In genomic region chr5:146440273-146440672, GRCm38 (mm10) we compare ENCODE assay signal across 25 mouse cellular contexts. TPM values are rescaled to one million over a fixed set of nuclear protein-coding genes. Genes with fewer than 3 reads are reported as not detected.
DNase-seq lines count a peak whose midpoint lies in the region; TF ChIP-seq lines count a peak whose summit lies in the region.
"Had no signal": no experiment of that assay in that cellular context is flagged by ENCODE, and none has a peak within 500 bp of the region (broad histone marks: within the 10 kb centered on the region; RNA-seq: fewer than 3 reads in every experiment).

No protein-coding gene starts in this region.

- no peak overlapping the region for H3K9ac ChIP-seq in ES-E14 (ENCODE audit: insufficient read depth, low read depth, low read length, poor library complexity, severe bottlenecking)
- H3K9ac ChIP-seq: embryonic facial prominence, embryonic 15.5 days; hindbrain, embryonic 15.5 days; limb, embryonic 13.5 days; liver, embryonic 13.5 days had no signal

- DNase-seq in layer of hippocampus, adult 2 months (ENCODE audit: low spot score in 2 of 2): no peak
- no peak for DNase-seq in layer of hippocampus, postnatal 10 days (ENCODE audit: low spot score in 2 of 2)
- peak; percentile 30 for DNase-seq in retina, postnatal 1 day
- DNase-seq in retina, embryonic 14.5 days (ENCODE audit: low spot score): no peak
- peak; percentile 22 for DNase-seq in ES-E14 (ENCODE audit: low read depth, low spot score)
- peak; percentile 0 for DNase-seq in induced T-regulatory cell, adult 2 months (ENCODE audit: low read depth)
- DNase-seq in left cerebral cortex, postnatal 14 days (ENCODE audit: low spot score in 2 of 2): no peak
- DNase-seq: adrenal gland, postnatal 25 days; cerebellum, adult 18-20 months; cerebellum, postnatal 36 days; heart, postnatal 10 days; kidney, adult 18-20 months; kidney, postnatal 14 days; liver, embryonic 13.5 days; right cerebral cortex, adult 18-20 months; thymus, adult 18-20 months; thymus, postnatal 4 days had no signal

- H3K36me3 ChIP-seq in ES-E14 (ENCODE audit: control insufficient read depth, insufficient read depth, low read length, poor library complexity, severe bottlenecking): peaks cover 12% of the 10 kb centered on the region
- H3K36me3 ChIP-seq: embryonic facial prominence, embryonic 15.5 days; liver, embryonic 13.5 days had no signal

- no peak overlapping the region for H3K4me3 ChIP-seq in layer of hippocampus, adult 2 months
- H3K4me3 ChIP-seq in ES-E14 (ENCODE audit: insufficient read depth in 1 of 2, low read depth in 1 of 2, low read length in 2 of 2, poor library complexity in 1 of 2, severe bottlenecking in 1 of 2): no peak overlapping the region
- H3K4me3 ChIP-seq: embryonic facial prominence, embryonic 15.5 days; hindbrain, embryonic 15.5 days; limb, embryonic 13.5 days; liver, embryonic 13.5 days had no signal

- intact Hi-C loops in left cerebral cortex, postnatal 14 days (cut with DNase I): no loop called here

- H3K9me3 ChIP-seq in ES-E14 (ENCODE audit: control insufficient read depth, insufficient read depth, low read depth, low read length): no peaks in the 10 kb centered on the region
- H3K9me3 ChIP-seq: embryonic facial prominence, embryonic 15.5 days; hindbrain, embryonic 15.5 days; limb, embryonic 13.5 days had no signal

- in situ Hi-C loops in ES-E14 (cut with MboI; ENCODE audit: low sequenced_read_pairs in 2 of 2, unreplicated experiment in 2 of 2): no loop called here

- no peaks in the 10 kb centered on the region; a peak in 1 of 4 replicates for H3K4me1 ChIP-seq in ES-E14 (ENCODE audit: control insufficient read depth in 2 of 2, insufficient read depth in 2 of 2, low read length in 2 of 2, poor library complexity in 1 of 2)
- H3K4me1 ChIP-seq: embryonic facial prominence, embryonic 15.5 days; hindbrain, embryonic 15.5 days; limb, embryonic 13.5 days; liver, embryonic 13.5 days had no signal

- peak; percentile 70 for TF ChIP-seq CTCF in layer of hippocampus, adult 2 months (conservative IDR thresholded peaks at IDR 0.05)

- no peak overlapping the region for H3K27ac ChIP-seq in layer of hippocampus, adult 2 months
- H3K27ac ChIP-seq in ES-E14 (ENCODE audit: insufficient read depth, low read depth, low read length, poor library complexity, severe bottlenecking): no peak overlapping the region
- H3K27ac ChIP-seq: hindbrain, embryonic 15.5 days; limb, embryonic 13.5 days; liver, embryonic 13.5 days had no signal

TF ChIP-seq in ES-E14, 5 proteins besides CTCF, POLR2A, EP300 and RAD21:
- TF ChIP-seq ZC3H11A (IDR thresholded peaks at IDR 0.05; ENCODE audit: borderline replicate concordance, low read depth, low read length): 0 out of 2 replicates have a peak, but pooled peaks have one; percentile 13
- no peak for TF ChIP-seq MAFK (IDR thresholded peaks at IDR 0.05; ENCODE audit: insufficient read depth, low read depth, low read length)
TF ChIP-seq in ES-E14: peak in this region for 1.

RNA-seq across cellular contexts. Expression of gene Gm6408, which starts 41.5 kb away (rescaled TPM):
- total RNA-seq in layer of hippocampus, adult 2 months (2021): not detected
- not detected for total RNA-seq in layer of hippocampus, postnatal 10 days (2021)
- not detected in 2 replicates for total RNA-seq in ES-E14 (2012; rRNA removed)
- not detected for total RNA-seq in left cerebral cortex, postnatal 14 days (2021)
- total RNA-seq: adrenal gland, postnatal 25 days; gastrocnemius, adult 18-20 months; granulocyte monocyte progenitor cell, adult 5-6 weeks; heart, postnatal 10 days; layer of hippocampus, adult 8-10 months; megakaryocyte-erythroid progenitor cell, adult 5-6 weeks; monocyte, adult 5-6 weeks had no signal

RNA-seq across cellular contexts. Expression of gene Gm6370, which starts 50.9 kb away (rescaled TPM):
- total RNA-seq in layer of hippocampus, adult 2 months (2021): not detected
- not detected for total RNA-seq in layer of hippocampus, postnatal 10 days (2021)
- total RNA-seq in ES-E14 (2012; rRNA removed): not detected in 2 replicates
- not detected for total RNA-seq in left cerebral cortex, postnatal 14 days (2021)
- total RNA-seq: adrenal gland, postnatal 25 days; gastrocnemius, adult 18-20 months; granulocyte monocyte progenitor cell, adult 5-6 weeks; heart, postnatal 10 days; layer of hippocampus, adult 8-10 months; megakaryocyte-erythroid progenitor cell, adult 5-6 weeks; monocyte, adult 5-6 weeks had no signal

RNA-seq across cellular contexts. Expression of gene Wasf3, which starts 55.5 kb away (rescaled TPM):
- total RNA-seq in layer of hippocampus, adult 2 months (2021): 100 to 1,000 TPM; 103 to 107 TPM
- total RNA-seq in layer of hippocampus, postnatal 10 days (2021): 10 to 100 TPM; 77.3 to 85.9 TPM
- total RNA-seq in ES-E14 (2012; rRNA removed): 6.2 and 8.0 TPM in 2 replicates
- 10 to 100 TPM; 82.5 to 90.7 TPM for total RNA-seq in left cerebral cortex, postnatal 14 days (2021)
- total RNA-seq: granulocyte monocyte progenitor cell, adult 5-6 weeks; megakaryocyte-erythroid progenitor cell, adult 5-6 weeks; monocyte, adult 5-6 weeks had no signal

Comparison
In these comparisons a context has a peak if more than half of its experiments do, and no peak if none do; other contexts are left out.
1. DNase-seq: peak in retina, postnatal 1 day (single experiment), ES-E14 (single experiment) and induced T-regulatory cell, adult 2 months (single experiment); none in layer of hippocampus, adult 2 months (0 of 2), layer of hippocampus, postnatal 10 days (0 of 2), retina, embryonic 14.5 days (single experiment) and left cerebral cortex, postnatal 14 days (0 of 2).